Mouse (Mus musculus) neutrophil, adult 5-6 weeks (primary cell): Measurements from ENCODE around the gene Gpx3. TPM values are rescaled to one million over a fixed set of nuclear protein-coding genes. Genes with fewer than 3 reads are reported as not detected.

Experiments
- total RNA-seq: library from RNA; stranded (forward); fragments of 200-1000 nt; gene quantifications from 2 replicates; pipeline ENCODE4 v1.2.3, GENCODE M21; 2017

The Gpx3 gene
- total RNA-seq, 1 experiment from 2014 or later, result not detected

Other genes with a start within 250 kb of the Gpx3 start
- 167 and 174 TPM in 2 replicates for gene Cdc42se2, start 114.8 kb upstream of the Gpx3 start, total RNA-seq
- gene Lyrm7, start 41.5 kb upstream of the Gpx3 start, total RNA-seq, result 9.2 and 11.5 TPM in 2 replicates
- 104 and 136 TPM in 2 replicates for gene Hint1, start 36.1 kb upstream of the Gpx3 start, total RNA-seq
- 54.1 and 58.2 TPM in 2 replicates for gene Tnip1, start 60.5 kb downstream of the Gpx3 start, total RNA-seq
- 177 and 181 TPM in 2 replicates for gene Anxa6, start 131.0 kb downstream of the Gpx3 start, total RNA-seq
- 30.4 and 33.2 TPM in 2 replicates for gene Ccdc69, start 175.7 kb downstream of the Gpx3 start, total RNA-seq
- gene Gm2a, start 195.7 kb downstream of the Gpx3 start, total RNA-seq, result 154 and 160 TPM in 2 replicates
- gene Slc36a3, start 249.3 kb downstream of the Gpx3 start, total RNA-seq, result 1.0 and 1.8 TPM in 2 replicates